Mouse (Mus musculus) embryonic facial prominence, embryonic 12.5 days (tissue): ENCODE measurements around the gene F3. TPM values are rescaled to one million over a fixed set of nuclear protein-coding genes. Genes with fewer than 3 reads are reported as not detected.

Experiments used
- ATAC-seq: fragments of 200-750 bp; cut with Nextera tagmentation; 2 replicates; pipeline ENCODE4 v1.8.0; 2017; ENCODE audit not compliant: insufficient number of reproducible peaks, insufficient read depth, low FRiP score, low TSS enrichment
- H3K27ac ChIP-seq: fragments of 300-500 bp; sonication (generic); 2 replicates; pipeline ENCODE4 v1.5.1; 2016; ENCODE audit warnings: mild to moderate bottlenecking
- H3K27me3 ChIP-seq: fragments of 300-500 bp; sonication (generic); 2 replicates; pipeline ENCODE4 v1.6.1; 2016; ENCODE audit warnings: mild to moderate bottlenecking, moderate library complexity
- H3K36me3 ChIP-seq: fragments of 300-500 bp; sonication (generic); 2 replicates; pipeline ENCODE4 v1.6.1; 2016; ENCODE audit warnings: mild to moderate bottlenecking
- H3K4me1 ChIP-seq: fragments of 300-500 bp; sonication (generic); 2 replicates; pipeline ENCODE4 v1.6.1; 2016
- H3K4me2 ChIP-seq: fragments of 300-500 bp; sonication (generic); replicated peaks from 2 replicates; pipeline ENCODE4 v1.6.1; 2016; ENCODE audit warnings: mild to moderate bottlenecking, moderate library complexity
- H3K4me3 ChIP-seq: fragments of 300-500 bp; sonication (generic); 2 replicates; pipeline ENCODE4 v1.5.1; 2016; ENCODE audit warnings: mild to moderate bottlenecking
- H3K9ac ChIP-seq: fragments of 300-500 bp; sonication (generic); 2 replicates; pipeline ENCODE4 v1.6.1; 2016; ENCODE audit warnings: mild to moderate bottlenecking, moderate library complexity
- H3K9me3 ChIP-seq: fragments of 300-500 bp; sonication (generic); 2 replicates; pipeline ENCODE4 v1.6.1; 2016; ENCODE audit warnings: mild to moderate bottlenecking, moderate library complexity
- WGBS: fragments of 180-500 bp; shearing (Covaris S2); methylation state at CpG from one replicate; pipeline ENCODE4 v1.1.7; 2016; 5-methylcytosine and 5-hydroxymethylcytosine counted together
- polyA plus RNA-seq: library from polyadenylated mRNA; unstranded; fragments of >200 nt; fragmentation: Nextera tagmentation; extraction: Ambion mirVana; gene quantifications from 2 replicates; pipeline ENCODE4 v1.2.1, GENCODE M21; 2016

The F3 gene
- polyA plus RNA-seq, 1 experiment from 2014 or later: 15.2 TPM

- 74% methylated on average over 7 of the region's 7 CpGs for WGBS
- Histone ChIP-seq H3K27ac (no peak overlapping the region), H3K36me3 (no peaks in the 10 kb centered on the region), H3K4me3 (no peak overlapping the region), H3K9me3 (no peaks in the 10 kb centered on the region), H3K9ac (no peak overlapping the region), H3K27me3 (peaks cover 12% of the 10 kb centered on the region; the same call in 1 of the 2 replicates), H3K4me2 (no peak overlapping the region), H3K4me1 (peaks cover 22% of the 10 kb centered on the region)
- ATAC-seq: no peak
Measured at GRCm38 (mm10) chr3:121721691-121722070, 1.7 kb upstream of the F3 start.

- Histone ChIP-seq H3K27ac (no peak overlapping the region), H3K9ac (peak overlapping the region; percentile 52; the same call in 1 of the 2 replicates), H3K4me1 (peaks cover 22% of the 10 kb centered on the region), H3K27me3 (peaks cover 12% of the 10 kb centered on the region; the same call in 1 of the 2 replicates), H3K4me2 (peak overlapping the region; percentile 87), H3K9me3 (no peaks in the 10 kb centered on the region), H3K36me3 (no peaks in the 10 kb centered on the region), H3K4me3 (peak overlapping the region; percentile 65)
- ATAC-seq: no peak
- 5% methylated on average over 20 of the region's 20 CpGs for WGBS
Measured at GRCm38 (mm10) chr3:121723968-121724524, 709 bp downstream of the F3 start.

GRCm38 (mm10) chr3:121724553-121724952 lies 1.2 kb downstream of the F3 start:
- peak overlapping the region; percentile 87 for H3K4me2 ChIP-seq

GRCm38 (mm10) chr3:121725651-121726050 lies 2.3 kb downstream of the F3 start:
- no peaks in the 10 kb centered on the region for H3K36me3 ChIP-seq
- peaks cover 22% of the 10 kb centered on the region for H3K4me1 ChIP-seq
- no peak overlapping the region for H3K9ac ChIP-seq
- no peaks in the 10 kb centered on the region for H3K9me3 ChIP-seq
- no peak overlapping the region for H3K27ac ChIP-seq
- H3K4me3 ChIP-seq: no peak overlapping the region
- H3K27me3 ChIP-seq: peaks cover 12% of the 10 kb centered on the region; the same call in 1 of the 2 replicates
- ATAC-seq: no peak
- peak overlapping the region; percentile 87; the same call in 1 of the 2 replicates for H3K4me2 ChIP-seq
- 77% methylated on average over 10 of the region's 10 CpGs for WGBS

More at GRCm38 (mm10) chr3:121724553-121724952, 1.2 kb downstream of the F3 start:
- WGBS: 34% methylated on average over 12 of the region's 12 CpGs
- no peak for ATAC-seq
- Histone ChIP-seq H3K9me3 (no peaks in the 10 kb centered on the region), H3K4me3 (peak overlapping the region; percentile 65), H3K27me3 (peaks cover 12% of the 10 kb centered on the region; the same call in 1 of the 2 replicates), H3K4me1 (peaks cover 22% of the 10 kb centered on the region), H3K36me3 (no peaks in the 10 kb centered on the region), H3K27ac (no peak overlapping the region), H3K9ac (peak overlapping the region; percentile 20; the same call in 1 of the 2 replicates)

GRCm38 (mm10) chr3:121729678-121730077 lies 6.3 kb downstream of the F3 start:
- no peak overlapping the region for H3K9ac ChIP-seq
- H3K4me3 ChIP-seq: no peak overlapping the region
- H3K27ac ChIP-seq: no peak overlapping the region
- ATAC-seq: no peak
- no peaks in the 10 kb centered on the region for H3K9me3 ChIP-seq
- 0 out of 2 replicates have a peak, but pooled peaks cover 4% of the 10 kb centered on the region for H3K4me1 ChIP-seq
- no peak overlapping the region for H3K4me2 ChIP-seq
- H3K27me3 ChIP-seq: 0 out of 2 replicates have a peak, but pooled peaks cover under 1% of the 10 kb centered on the region
- H3K36me3 ChIP-seq: peaks cover 10% of the 10 kb centered on the region; the same call in 1 of the 2 replicates
- 82% methylated on average over 4 of the region's 4 CpGs for WGBS

- no peak overlapping the region for H3K4me3 ChIP-seq
- 78% methylated on average over 7 of the region's 7 CpGs for WGBS
- peaks cover 6% of the 10 kb centered on the region for H3K4me1 ChIP-seq
- H3K9ac ChIP-seq: no peak overlapping the region
- no peaks in the 10 kb centered on the region for H3K9me3 ChIP-seq
- no peak overlapping the region for H3K27ac ChIP-seq
- peaks cover 10% of the 10 kb centered on the region; the same call in 1 of the 2 replicates for H3K36me3 ChIP-seq
- H3K4me2 ChIP-seq: no peak overlapping the region
- ATAC-seq: no peak
- H3K27me3 ChIP-seq: no peaks in the 10 kb centered on the region
Measured at GRCm38 (mm10) chr3:121735542-121735941, 12.2 kb downstream of the F3 start.

- no peaks in the 10 kb centered on the region for H3K27me3 ChIP-seq
- H3K4me2 ChIP-seq: no peak overlapping the region
- no peak overlapping the region for H3K27ac ChIP-seq
- H3K36me3 ChIP-seq: peaks cover 10% of the 10 kb centered on the region; the same call in 1 of the 2 replicates
- no peaks in the 10 kb centered on the region for H3K9me3 ChIP-seq
- H3K4me1 ChIP-seq: peaks cover 6% of the 10 kb centered on the region
- ATAC-seq: no peak; the same call in 1 of the 2 replicates
- 28% methylated on average over 18 of the region's 18 CpGs for WGBS
- H3K4me3 ChIP-seq: no peak overlapping the region
- H3K9ac ChIP-seq: no peak overlapping the region
Measured at GRCm38 (mm10) chr3:121736025-121736744, 12.8 kb downstream of the F3 start.

GRCm38 (mm10) chr3:121737453-121737852 lies 14.1 kb downstream of the F3 start:
- H3K27ac ChIP-seq: no peak overlapping the region
- H3K4me3 ChIP-seq: no peak overlapping the region
- peaks cover 6% of the 10 kb centered on the region for H3K4me1 ChIP-seq
- WGBS: 13% methylated on average over 1 of the region's 1 CpGs
- H3K9me3 ChIP-seq: no peaks in the 10 kb centered on the region
- no peaks in the 10 kb centered on the region for H3K27me3 ChIP-seq
- H3K9ac ChIP-seq: no peak overlapping the region
- no peak overlapping the region for H3K4me2 ChIP-seq
- ATAC-seq: no peak
- H3K36me3 ChIP-seq: peaks cover 9% of the 10 kb centered on the region; the same call in 1 of the 2 replicates

- no peaks in the 10 kb centered on the region for H3K27me3 ChIP-seq
- H3K36me3 ChIP-seq: peaks cover 5% of the 10 kb centered on the region; the same call in 1 of the 2 replicates
- H3K9me3 ChIP-seq: no peaks in the 10 kb centered on the region
- no peak overlapping the region for H3K27ac ChIP-seq
- WGBS: 69% methylated on average over 2 of the region's 2 CpGs
- ATAC-seq: no peak
- no peak overlapping the region for H3K4me3 ChIP-seq
- H3K4me1 ChIP-seq: peaks cover 6% of the 10 kb centered on the region
- H3K4me2 ChIP-seq: no peak overlapping the region
- no peak overlapping the region for H3K9ac ChIP-seq
Measured at GRCm38 (mm10) chr3:121737901-121738300, 14.6 kb downstream of the F3 start.

GRCm38 (mm10) chr3:121738742-121739342 lies 15.5 kb downstream of the F3 start:
- 67% methylated on average over 9 of the region's 9 CpGs for WGBS

GRCm38 (mm10) chr3:121739489-121740213 lies 16.3 kb downstream of the F3 start:
- Histone ChIP-seq H3K4me2 (no peak overlapping the region), H3K9ac (no peak overlapping the region), H3K9me3 (no peaks in the 10 kb centered on the region), H3K27ac (no peak overlapping the region), H3K36me3 (no peaks in the 10 kb centered on the region), H3K4me1 (peaks cover 6% of the 10 kb centered on the region), H3K4me3 (no peak overlapping the region), H3K27me3 (no peaks in the 10 kb centered on the region)
- ATAC-seq: no peak
- 51% methylated on average over 17 of the region's 17 CpGs for WGBS

More at GRCm38 (mm10) chr3:121738742-121739342, 15.5 kb downstream of the F3 start:
- Histone ChIP-seq H3K9me3 (no peaks in the 10 kb centered on the region), H3K4me2 (no peak overlapping the region), H3K27ac (no peak overlapping the region), H3K9ac (no peak overlapping the region), H3K4me1 (peaks cover 6% of the 10 kb centered on the region), H3K36me3 (peaks cover 4% of the 10 kb centered on the region; the same call in 1 of the 2 replicates), H3K27me3 (no peaks in the 10 kb centered on the region), H3K4me3 (no peak overlapping the region)
- no peak for ATAC-seq
